Mouse (Mus musculus) forebrain, embryonic 10.5 days (tissue): Measurements from ENCODE around the gene Rhd. TPM values are rescaled to one million over a fixed set of nuclear protein-coding genes. Genes with fewer than 3 reads are reported as not detected.

Source experiments
- DNase-seq: peaks from one replicate; pipeline ENCODE4 v3.0.0-alpha.2; 2017; ENCODE audit warnings: low spot score; ENCODE audit errors: extremely low spot score
- H3K27ac ChIP-seq: fragments of 300-500 bp; sonication (generic); 2 replicates; pipeline ENCODE4 v1.5.1; 2016; ENCODE audit warnings: mild to moderate bottlenecking
- H3K27me3 ChIP-seq: fragments of 300-500 bp; sonication (generic); 2 replicates; pipeline ENCODE4 v1.6.1; 2016; ENCODE audit warnings: mild to moderate bottlenecking; ENCODE audit not compliant: poor library complexity, severe bottlenecking
- H3K36me3 ChIP-seq: fragments of 300-500 bp; sonication (generic); replicated peaks from 2 replicates; pipeline ENCODE4 v1.6.1; 2016; ENCODE audit warnings: mild to moderate bottlenecking, moderate library complexity
- H3K4me1 ChIP-seq: fragments of 300-500 bp; sonication (generic); 2 replicates; pipeline ENCODE4 v1.6.1; 2016
- H3K4me3 ChIP-seq: fragments of 300-500 bp; sonication (generic); 2 replicates; pipeline ENCODE4 v1.5.1; 2016; ENCODE audit warnings: mild to moderate bottlenecking, moderate library complexity
- H3K9me3 ChIP-seq: fragments of 300-500 bp; sonication (generic); 2 replicates; pipeline ENCODE4 v1.6.1; 2016; ENCODE audit warnings: mild to moderate bottlenecking, moderate library complexity
- WGBS: fragments of 180-500 bp; shearing (Covaris S2); methylation state at CpG from one replicate; pipeline ENCODE4 v1.1.7; 2016; 5-methylcytosine and 5-hydroxymethylcytosine counted together
- polyA plus RNA-seq: library from polyadenylated mRNA; unstranded; fragments of >200 nt; fragmentation: Nextera tagmentation; extraction: Ambion mirVana; gene quantifications from 2 replicates; pipeline ENCODE4 v1.2.1, GENCODE M21; 2016

The Rhd gene
- polyA plus RNA-seq, 1 experiment from 2014 or later, result 14.5 TPM

DNA sequence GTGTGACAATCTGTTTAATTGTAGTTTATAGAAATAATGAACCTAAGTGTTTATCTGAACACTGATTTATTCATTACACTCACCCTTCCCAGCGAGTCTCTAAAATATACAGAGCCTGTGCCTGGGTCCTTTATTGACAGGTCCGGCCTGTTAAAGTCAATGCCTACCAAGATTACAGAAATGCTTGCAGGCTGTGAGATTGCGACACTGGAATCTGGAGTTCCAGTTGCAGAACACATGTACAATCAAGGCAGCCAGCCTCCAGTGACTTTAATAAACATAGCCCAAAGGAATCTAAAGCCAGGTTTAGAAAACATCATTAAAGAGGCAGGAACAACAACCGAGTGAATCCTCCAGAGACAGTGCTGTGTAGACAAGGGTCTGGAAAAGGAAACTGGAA lies 16.7 kb upstream of the Rhd start:
- H3K4me1 ChIP-seq, result peaks cover 21% of the 10 kb centered on the region
- H3K27me3 ChIP-seq, result no peaks in the 10 kb centered on the region
- H3K4me3 ChIP-seq, result no peak overlapping the region
- H3K9me3 ChIP-seq, result no peaks in the 10 kb centered on the region
- WGBS, result 89% methylated on average over 4 of the region's 4 CpGs
- peaks cover 26% of the 10 kb centered on the region for H3K36me3 ChIP-seq
- H3K27ac ChIP-seq, result no peak overlapping the region
- DNase-seq, result no peak

DNA sequence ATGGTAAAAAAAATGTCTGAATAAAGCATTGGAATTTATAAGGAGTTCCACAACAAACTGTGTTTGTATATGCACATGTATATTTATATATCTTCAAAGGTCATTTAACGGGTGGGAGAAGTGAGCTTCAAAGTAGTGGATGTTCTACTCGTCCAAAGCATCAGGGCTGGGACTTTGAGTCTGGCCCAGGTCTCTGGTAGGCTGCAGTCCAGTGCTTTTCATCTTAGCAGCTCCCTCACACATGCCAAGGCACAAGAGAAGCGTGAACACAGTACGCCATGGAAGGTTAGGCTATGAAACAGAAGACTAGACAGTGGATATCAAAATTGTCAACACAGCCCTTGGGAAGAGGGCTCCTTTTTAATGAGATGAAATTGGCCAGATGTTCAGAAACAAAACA lies 13.8 kb upstream of the Rhd start:
- H3K27me3 ChIP-seq, result peaks cover 12% of the 10 kb centered on the region
- H3K36me3 ChIP-seq, result peaks cover 15% of the 10 kb centered on the region; the same call in 1 of the 2 replicates
- no peaks in the 10 kb centered on the region for H3K9me3 ChIP-seq
- H3K4me3 ChIP-seq, result no peak overlapping the region
- no peak for DNase-seq
- WGBS, result 83% methylated on average over 4 of the region's 4 CpGs
- H3K27ac ChIP-seq, result no peak overlapping the region
- H3K4me1 ChIP-seq, result peaks cover 35% of the 10 kb centered on the region

DNA sequence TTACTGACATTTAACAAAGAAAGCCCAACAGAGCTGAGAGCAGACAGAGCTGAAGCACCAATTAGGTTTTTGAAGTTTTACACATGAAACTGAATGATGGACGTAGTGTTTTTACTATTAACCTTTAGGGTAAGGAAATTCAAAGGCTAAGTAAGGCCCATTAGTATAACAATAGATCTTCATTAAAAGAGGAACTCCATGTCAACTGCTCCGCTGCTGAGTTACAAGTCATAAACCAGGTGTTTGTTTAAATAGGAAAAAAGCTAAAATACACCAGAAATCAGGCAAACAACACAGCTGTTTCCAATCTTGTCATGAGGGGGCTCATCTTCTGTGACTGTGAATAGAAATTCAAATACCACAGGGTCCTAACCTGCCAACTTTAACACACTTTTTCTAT lies 13.1 kb upstream of the Rhd start:
- H3K9me3 ChIP-seq, result no peaks in the 10 kb centered on the region
- peaks cover 19% of the 10 kb centered on the region for H3K27me3 ChIP-seq
- peaks cover 12% of the 10 kb centered on the region; the same call in 1 of the 2 replicates for H3K36me3 ChIP-seq
- peak overlapping the region; percentile 99 for H3K4me3 ChIP-seq
- H3K27ac ChIP-seq, result no peak overlapping the region
- DNase-seq, result no peak
- WGBS, result 67% methylated on average over 2 of the region's 2 CpGs
- peaks cover 41% of the 10 kb centered on the region for H3K4me1 ChIP-seq

GRCm38 (mm10) chr4:134851876-134852275 lies 12.5 kb upstream of the Rhd start:
- Histone ChIP-seq H3K4me1 (peaks cover 47% of the 10 kb centered on the region), H3K4me3 (peak overlapping the region; percentile 99), H3K27ac (peak overlapping the region; percentile 96; the same call in 1 of the 2 replicates), H3K27me3 (peaks cover 25% of the 10 kb centered on the region), H3K36me3 (peaks cover 10% of the 10 kb centered on the region; the same call in 1 of the 2 replicates), H3K9me3 (no peaks in the 10 kb centered on the region)
- DNase-seq, result no peak
- WGBS, result 15% methylated on average over 14 of the region's 14 CpGs

- under 1% methylated on average over 93 of the region's 106 CpGs for WGBS
- peaks cover 9% of the 10 kb centered on the region; the same call in 1 of the 2 replicates for H3K36me3 ChIP-seq
- no peaks in the 10 kb centered on the region for H3K9me3 ChIP-seq
- DNase-seq, result peak; percentile 57
- peak overlapping the region; percentile 99 for H3K4me3 ChIP-seq
- peaks cover 48% of the 10 kb centered on the region for H3K4me1 ChIP-seq
- peak overlapping the region; percentile 96 for H3K27ac ChIP-seq
- peaks cover 29% of the 10 kb centered on the region for H3K27me3 ChIP-seq
Measured at GRCm38 (mm10) chr4:134852438-134853255, 11.7 kb upstream of the Rhd start.

- DNase-seq, result peak; percentile 97
- WGBS, result under 1% methylated on average over 38 of the region's 38 CpGs
- H3K27me3 ChIP-seq, result peaks cover 29% of the 10 kb centered on the region
- peaks cover 5% of the 10 kb centered on the region; the same call in 1 of the 2 replicates for H3K36me3 ChIP-seq
- H3K4me1 ChIP-seq, result peaks cover 48% of the 10 kb centered on the region
- no peaks in the 10 kb centered on the region for H3K9me3 ChIP-seq
- peak within 1 kb of the TSS; percentile 99 for H3K4me3 ChIP-seq
- peak within 1 kb of the TSS; percentile 96 for H3K27ac ChIP-seq
Measured at GRCm38 (mm10) chr4:134853259-134853636, 11.1 kb upstream of the Rhd start, which contains the start of gene Maco1. Gene Maco1 (minus strand): TSS chr4:134853345.

DNA sequence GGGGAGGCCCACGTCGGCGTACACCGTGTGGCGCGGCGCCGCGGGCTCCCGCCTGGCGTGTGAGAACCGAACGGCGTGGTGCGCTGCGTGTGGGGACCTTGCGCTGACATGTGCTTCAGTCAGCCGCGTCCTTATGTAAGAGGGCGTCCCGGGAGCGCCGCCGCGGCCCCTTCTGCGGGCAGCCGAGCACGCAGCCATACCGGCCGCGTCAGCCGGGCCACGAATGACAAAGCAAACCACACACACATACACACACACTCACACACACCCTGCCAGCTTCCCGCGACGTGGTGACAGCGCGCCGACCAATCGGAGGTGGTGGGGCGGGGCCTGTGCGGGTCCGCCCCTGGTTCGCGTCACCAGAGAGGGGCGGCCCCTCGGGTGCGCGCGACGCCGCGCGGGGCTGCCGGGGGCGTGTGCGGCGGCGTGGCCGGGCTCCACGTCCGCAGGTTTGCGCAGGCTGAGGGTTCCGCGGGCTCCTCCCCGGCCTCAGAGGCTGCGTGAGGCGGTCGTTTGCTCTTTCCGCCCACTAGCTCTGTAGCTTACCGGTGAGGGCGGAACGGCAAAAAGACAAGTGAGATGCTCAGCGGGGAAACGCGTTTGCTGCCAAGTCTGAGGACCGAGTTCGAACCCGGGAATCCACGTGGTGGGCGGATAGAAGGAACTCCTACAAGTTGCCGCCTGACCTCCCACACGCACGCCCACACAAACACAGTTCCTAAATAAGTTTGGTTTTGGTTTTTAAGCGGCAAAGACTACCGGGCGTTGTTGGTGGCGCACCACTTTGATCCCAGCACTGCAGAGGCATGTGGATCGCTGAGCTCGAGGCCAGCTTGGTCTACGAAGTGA lies 10.5 kb upstream of the Rhd start:
- Histone ChIP-seq H3K9me3 (no peaks in the 10 kb centered on the region), H3K4me3 (peak overlapping the region; percentile 99), H3K27ac (peak overlapping the region; percentile 96), H3K36me3 (peaks cover 5% of the 10 kb centered on the region; the same call in 1 of the 2 replicates), H3K27me3 (peaks cover 29% of the 10 kb centered on the region), H3K4me1 (peaks cover 48% of the 10 kb centered on the region)
- DNase-seq, result peak; percentile 92
- WGBS, result 1% methylated on average over 91 of the region's 91 CpGs

- 25% methylated on average over 3 of the region's 3 CpGs for WGBS
Measured at GRCm38 (mm10) chr4:134855371-134855770, 9.0 kb upstream of the Rhd start.

GRCm38 (mm10) chr4:134856056-134856455 lies 8.3 kb upstream of the Rhd start:
- WGBS, result 57% methylated on average over 5 of the region's 5 CpGs
- H3K27ac ChIP-seq, result no peak overlapping the region; the same call in 1 of the 2 replicates

More at GRCm38 (mm10) chr4:134855371-134855770, 9.0 kb upstream of the Rhd start:
- H3K9me3 ChIP-seq, result no peaks in the 10 kb centered on the region
- H3K36me3 ChIP-seq, result peaks cover 2% of the 10 kb centered on the region; the same call in 1 of the 2 replicates
- peaks cover 48% of the 10 kb centered on the region for H3K4me1 ChIP-seq
- peaks cover 29% of the 10 kb centered on the region for H3K27me3 ChIP-seq
- DNase-seq, result no peak
- no peak overlapping the region; the same call in 1 of the 2 replicates for H3K27ac ChIP-seq
- H3K4me3 ChIP-seq, result no peak overlapping the region

DNA sequence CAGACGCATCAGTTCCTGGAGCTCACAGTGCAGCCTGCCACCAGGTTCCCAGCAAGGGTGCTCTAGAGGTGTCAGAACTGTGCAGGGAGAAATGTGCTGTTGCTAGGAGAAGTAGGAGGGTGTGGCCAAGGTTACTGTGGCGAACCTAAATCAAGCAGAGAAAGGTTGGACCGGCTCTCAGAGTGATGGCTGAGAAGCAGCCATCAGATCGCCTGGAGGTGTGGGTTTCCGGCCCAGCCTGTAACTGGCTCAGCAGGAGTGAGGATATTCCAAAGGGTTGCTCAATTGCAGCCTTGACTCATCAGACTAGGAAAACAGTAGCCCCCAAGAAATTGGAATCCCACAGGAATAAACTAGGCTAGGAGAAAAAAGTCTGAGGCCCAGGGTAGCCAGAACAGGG lies 7.8 kb upstream of the Rhd start:
- H3K36me3 ChIP-seq, result no peaks in the 10 kb centered on the region
- DNase-seq, result no peak
- no peak overlapping the region for H3K4me3 ChIP-seq
- peaks cover 36% of the 10 kb centered on the region for H3K4me1 ChIP-seq
- no peaks in the 10 kb centered on the region for H3K9me3 ChIP-seq
- H3K27ac ChIP-seq, result no peak overlapping the region; the same call in 1 of the 2 replicates
- 27% methylated on average over 5 of the region's 5 CpGs for WGBS
- peaks cover 29% of the 10 kb centered on the region for H3K27me3 ChIP-seq

More at GRCm38 (mm10) chr4:134856056-134856455, 8.3 kb upstream of the Rhd start:
- Histone ChIP-seq H3K4me3 (no peak overlapping the region), H3K36me3 (no peaks in the 10 kb centered on the region), H3K4me1 (peaks cover 41% of the 10 kb centered on the region), H3K27me3 (peaks cover 29% of the 10 kb centered on the region), H3K9me3 (no peaks in the 10 kb centered on the region)
- DNase-seq, result no peak

GRCm38 (mm10) chr4:134858494-134858893 lies 5.8 kb upstream of the Rhd start:
- no peaks in the 10 kb centered on the region for H3K9me3 ChIP-seq
- no peaks in the 10 kb centered on the region for H3K36me3 ChIP-seq
- H3K4me3 ChIP-seq, result no peak overlapping the region
- peaks cover 26% of the 10 kb centered on the region for H3K4me1 ChIP-seq
- no peak for DNase-seq
- no peak overlapping the region for H3K27ac ChIP-seq
- H3K27me3 ChIP-seq, result peaks cover 29% of the 10 kb centered on the region
- 86% methylated on average over 4 of the region's 4 CpGs for WGBS

- WGBS, result 87% methylated on average over 6 of the region's 6 CpGs
Measured at GRCm38 (mm10) chr4:134861884-134862283, 2.5 kb upstream of the Rhd start.

More at GRCm38 (mm10) chr4:134861884-134862283, 2.5 kb upstream of the Rhd start:
- Histone ChIP-seq H3K9me3 (no peaks in the 10 kb centered on the region), H3K27me3 (peaks cover 4% of the 10 kb centered on the region), H3K27ac (no peak overlapping the region), H3K4me1 (0 out of 2 replicates have a peak, but pooled peaks cover under 1% of the 10 kb centered on the region), H3K36me3 (no peaks in the 10 kb centered on the region), H3K4me3 (no peak overlapping the region)
- DNase-seq, result no peak
